Mouse (Mus musculus): ENCODE measurements around the gene Napa.

Napa gene

GRCm38 (mm10) chr7:16094592-16094991 is 3.7 kb upstream of the Napa start:
- DNase-seq (ENCODE audit: low spot score in 2 of 2), result no peak

- peak; percentile 17 to 46 for DNase-seq (ENCODE audit: low spot score in 2 of 2)
Measured at GRCm38 (mm10) chr7:16099901-16100300, 1.6 kb downstream of the Napa start.

GRCm38 (mm10) chr7:16101081-16101480 is 2.8 kb downstream of the Napa start:
- no peak for DNase-seq (ENCODE audit: low spot score in 2 of 2)

GRCm38 (mm10) chr7:16101726-16102475 is 3.6 kb downstream of the Napa start:
- no peak for DNase-seq (ENCODE audit: low spot score in 2 of 2)

GRCm38 (mm10) chr7:16102686-16103226 is 4.5 kb downstream of the Napa start:
- DNase-seq (ENCODE audit: low spot score in 2 of 2), result no peak

GRCm38 (mm10) chr7:16103760-16104159 is 5.5 kb downstream of the Napa start:
- DNase-seq (ENCODE audit: low spot score in 2 of 2), result no peak

- no peak for DNase-seq (ENCODE audit: low spot score in 2 of 2)
Measured at GRCm38 (mm10) chr7:16104611-16105388, 6.5 kb downstream of the Napa start.

GRCm38 (mm10) chr7:16108886-16109542 is 10.8 kb downstream of the Napa start:
- DNase-seq (ENCODE audit: low spot score in 2 of 2), result no peak

- no peak for DNase-seq (ENCODE audit: low spot score in 2 of 2)
Measured at GRCm38 (mm10) chr7:16110158-16110557, 11.9 kb downstream of the Napa start.

GRCm38 (mm10) chr7:16111284-16112090 is 13.2 kb downstream of the Napa start:
- no peak for DNase-seq (ENCODE audit: low spot score in 2 of 2)

- no peak for DNase-seq (ENCODE audit: low spot score in 2 of 2)
Measured at GRCm38 (mm10) chr7:16116418-16116817, 18.2 kb downstream of the Napa start.

GRCm38 (mm10) chr7:16117100-16117499 is 18.8 kb downstream of the Napa start:
- no peak for DNase-seq (ENCODE audit: low spot score in 2 of 2)

GRCm38 (mm10) chr7:16119569-16120261 is 21.5 kb downstream of the Napa start, which contains the start of gene Kptn:
Gene Kptn, plus strand, starts transcription at chr7:16119895.
- DNase-seq (ENCODE audit: low spot score in 2 of 2), result peak; percentile 84 to 85

- no peak for DNase-seq (ENCODE audit: low spot score in 2 of 2)
Measured at GRCm38 (mm10) chr7:16120262-16120600, 22.0 kb downstream of the Napa start.

- no peak for DNase-seq (ENCODE audit: low spot score in 2 of 2)
Measured at GRCm38 (mm10) chr7:16125829-16126228, 27.6 kb downstream of the Napa start.

- no peak for DNase-seq (ENCODE audit: low spot score in 2 of 2)
Measured at GRCm38 (mm10) chr7:16128344-16128743, 30.1 kb downstream of the Napa start.

GRCm38 (mm10) chr7:16128899-16129298 is 30.6 kb downstream of the Napa start:
- no peak for DNase-seq (ENCODE audit: low spot score in 2 of 2)

GRCm38 (mm10) chr7:16129421-16129845 is 31.2 kb downstream of the Napa start, which contains the start of gene Slc8a2:
Gene Slc8a2, plus strand, starts transcription at chr7:16129826.
- peak; percentile 50 to 52 for DNase-seq (ENCODE audit: low spot score in 2 of 2)

- DNase-seq (ENCODE audit: low spot score in 2 of 2), result no peak
Measured at GRCm38 (mm10) chr7:16129846-16130691, 31.8 kb downstream of the Napa start.

Data from spleen, postnatal 36 days (tissue).